Mouse (Mus musculus) neural tube, embryonic 11.5 days (tissue): ENCODE data around the gene Rabgap1l. TPM values are rescaled to one million over a fixed set of nuclear protein-coding genes. Genes with fewer than 3 reads are reported as not detected.

Experiments
- ATAC-seq: fragments of 200-750 bp; cut with Nextera tagmentation; 2 replicates; pipeline ENCODE4 v1.8.0; 2017; ENCODE audit warnings: moderate number of reproducible peaks, mild to moderate bottlenecking, moderate TSS enrichment, moderate library complexity; ENCODE audit not compliant: insufficient read depth, low FRiP score, low TSS enrichment
- DNase-seq: peaks from one replicate; pipeline ENCODE4 v3.0.0-alpha.2; 2015; ENCODE audit warnings: low spot score
- H3K27ac ChIP-seq: fragments of 300-500 bp; sonication (generic); 2 replicates; pipeline ENCODE4 v1.5.1; 2014; ENCODE audit warnings: low read depth, mild to moderate bottlenecking, low read length
- H3K27me3 ChIP-seq: fragments of 300-500 bp; sonication (generic); 2 replicates; pipeline ENCODE4 v1.6.1; 2014; ENCODE audit warnings: mild to moderate bottlenecking, low read length, mixed read lengths; ENCODE audit not compliant: control insufficient read depth, insufficient read depth
- H3K36me3 ChIP-seq: fragments of 300-500 bp; sonication (generic); 2 replicates; pipeline ENCODE4 v1.6.1; 2014; ENCODE audit warnings: mild to moderate bottlenecking, low read length, moderate library complexity, mixed read lengths; ENCODE audit not compliant: control insufficient read depth, insufficient read depth
- H3K4me1 ChIP-seq: fragments of 300-500 bp; sonication (generic); 2 replicates; pipeline ENCODE4 v1.6.1; 2014; ENCODE audit warnings: low read length, mixed read lengths; ENCODE audit not compliant: control insufficient read depth, insufficient read depth
- H3K4me2 ChIP-seq: fragments of 300-500 bp; sonication (generic); 2 replicates; pipeline ENCODE4 v1.6.1; 2014; ENCODE audit warnings: low read depth, mild to moderate bottlenecking, moderate library complexity
- H3K4me3 ChIP-seq: fragments of 300-500 bp; sonication (generic); 2 replicates; pipeline ENCODE4 v1.5.1; 2014; ENCODE audit warnings: low read depth, low read length
- H3K9ac ChIP-seq: fragments of 300-500 bp; sonication (generic); 2 replicates; pipeline ENCODE4 v1.6.1; 2014; ENCODE audit warnings: mild to moderate bottlenecking, low read length
- H3K9me3 ChIP-seq: fragments of 300-500 bp; sonication (generic); 2 replicates; pipeline ENCODE4 v1.6.1; 2016; ENCODE audit warnings: low read length; ENCODE audit not compliant: control insufficient read depth
- WGBS: fragments of 180-500 bp; shearing (Covaris S2); extraction: QIAGEN DNeasy Blood & Tissue Kit; methylation state at CpG from one replicate; pipeline ENCODE4 v1.1.7; 2014; 5-methylcytosine and 5-hydroxymethylcytosine counted together
- polyA plus RNA-seq: library from polyadenylated mRNA; unstranded; fragments of >200 nt; fragmentation: Nextera tagmentation; extraction: Ambion mirVana; gene quantifications from 2 replicates; pipeline ENCODE4 v1.2.1, GENCODE M21; 2014

Gene Rabgap1l
- polyA plus RNA-seq, 1 experiment from 2014 or later: 14.1 TPM

GRCm38 (mm10) chr1:160311861-160312260 lies 481.1 kb downstream of the Rabgap1l start:
- DNase-seq (no peak), ATAC-seq (no peak)

GRCm38 (mm10) chr1:160309951-160310350 lies 483.1 kb downstream of the Rabgap1l start:
- DNase-seq (no peak), ATAC-seq (no peak)
- H3K4me2 ChIP-seq: no peak overlapping the region
- H3K36me3 ChIP-seq: no peaks in the 10 kb centered on the region
- 49% methylated on average over 5 of the region's 5 CpGs for WGBS
- no peak overlapping the region for H3K27ac ChIP-seq
- no peak overlapping the region for H3K9ac ChIP-seq
- no peaks in the 10 kb centered on the region for H3K27me3 ChIP-seq
- no peaks in the 10 kb centered on the region for H3K4me1 ChIP-seq
- H3K4me3 ChIP-seq: no peak overlapping the region
- no peaks in the 10 kb centered on the region for H3K9me3 ChIP-seq

More at GRCm38 (mm10) chr1:160311861-160312260, 481.1 kb downstream of the Rabgap1l start:
- Histone ChIP-seq H3K27ac (no peak overlapping the region), H3K4me1 (no peaks in the 10 kb centered on the region), H3K4me2 (no peak overlapping the region), H3K9me3 (no peaks in the 10 kb centered on the region), H3K27me3 (no peaks in the 10 kb centered on the region), H3K4me3 (no peak overlapping the region), H3K9ac (no peak overlapping the region), H3K36me3 (no peaks in the 10 kb centered on the region)
- WGBS: 21% methylated on average over 2 of the region's 2 CpGs

GRCm38 (mm10) chr1:160308996-160309395 lies 484.0 kb downstream of the Rabgap1l start:
- no peaks in the 10 kb centered on the region for H3K9me3 ChIP-seq
- no peaks in the 10 kb centered on the region for H3K4me1 ChIP-seq
- no peak overlapping the region for H3K9ac ChIP-seq
- no peak overlapping the region for H3K4me3 ChIP-seq
- 23% methylated on average over 7 of the region's 7 CpGs for whole genome bisulfite sequencing
- no peaks in the 10 kb centered on the region for H3K27me3 ChIP-seq
- H3K27ac ChIP-seq: no peak overlapping the region
- DNase-seq: no peak
- H3K36me3 ChIP-seq: no peaks in the 10 kb centered on the region
- no peak overlapping the region for H3K4me2 ChIP-seq
- no peak for ATAC-seq

GRCm38 (mm10) chr1:160308498-160308897 lies 484.5 kb downstream of the Rabgap1l start:
- Histone ChIP-seq H3K4me3 (no peak overlapping the region), H3K27ac (no peak overlapping the region), H3K4me2 (no peak overlapping the region), H3K9ac (no peak overlapping the region), H3K27me3 (no peaks in the 10 kb centered on the region), H3K36me3 (no peaks in the 10 kb centered on the region), H3K4me1 (no peaks in the 10 kb centered on the region), H3K9me3 (no peaks in the 10 kb centered on the region)
- DNase-seq: no peak
- no peak for ATAC-seq
- 77% methylated on average over 7 of the region's 7 CpGs for WGBS

GRCm38 (mm10) chr1:160306866-160307616 lies 486.0 kb downstream of the Rabgap1l start:
- no peak for ATAC-seq
- 68% methylated on average over 10 of the region's 10 CpGs for WGBS
- Histone ChIP-seq H3K4me1 (no peaks in the 10 kb centered on the region), H3K9me3 (no peaks in the 10 kb centered on the region), H3K4me3 (no peak overlapping the region), H3K36me3 (no peaks in the 10 kb centered on the region), H3K27ac (no peak overlapping the region), H3K9ac (no peak overlapping the region), H3K4me2 (no peak overlapping the region), H3K27me3 (no peaks in the 10 kb centered on the region)
- DNase-seq: no peak

GRCm38 (mm10) chr1:160306336-160306735 lies 486.7 kb downstream of the Rabgap1l start:
- no peak overlapping the region for H3K9ac ChIP-seq
- 78% methylated on average over 6 of the region's 6 CpGs for WGBS
- ATAC-seq (no peak), DNase-seq (no peak)
- H3K36me3 ChIP-seq: no peaks in the 10 kb centered on the region
- no peaks in the 10 kb centered on the region for H3K9me3 ChIP-seq
- no peak overlapping the region for H3K4me2 ChIP-seq
- H3K27ac ChIP-seq: no peak overlapping the region
- H3K4me3 ChIP-seq: no peak overlapping the region
- no peaks in the 10 kb centered on the region for H3K4me1 ChIP-seq
- no peaks in the 10 kb centered on the region for H3K27me3 ChIP-seq

- DNase-seq (no peak), ATAC-seq (no peak)
- no peak overlapping the region for H3K27ac ChIP-seq
- no peak overlapping the region for H3K4me3 ChIP-seq
- no peak overlapping the region for H3K9ac ChIP-seq
- WGBS: 88% methylated on average over 1 of the region's 1 CpGs
- no peaks in the 10 kb centered on the region for H3K4me1 ChIP-seq
- H3K9me3 ChIP-seq: no peaks in the 10 kb centered on the region
- H3K36me3 ChIP-seq: no peaks in the 10 kb centered on the region
- H3K4me2 ChIP-seq: no peak overlapping the region
- H3K27me3 ChIP-seq: no peaks in the 10 kb centered on the region
Measured at GRCm38 (mm10) chr1:160305826-160306225, 487.2 kb downstream of the Rabgap1l start.

- Histone ChIP-seq H3K4me1 (no peaks in the 10 kb centered on the region), H3K9ac (no peak overlapping the region), H3K4me2 (no peak overlapping the region), H3K27me3 (no peaks in the 10 kb centered on the region), H3K4me3 (no peak overlapping the region), H3K36me3 (no peaks in the 10 kb centered on the region), H3K27ac (no peak overlapping the region), H3K9me3 (no peaks in the 10 kb centered on the region)
- WGBS: 73% methylated on average over 6 of the region's 6 CpGs
- ATAC-seq: no peak
- DNase-seq: no peak
Measured at GRCm38 (mm10) chr1:160304969-160305498, 488.0 kb downstream of the Rabgap1l start.

- ATAC-seq (no peak), DNase-seq (no peak)
- WGBS: 91% methylated on average over 1 of the region's 1 CpGs
Measured at GRCm38 (mm10) chr1:160302268-160302667, 490.7 kb downstream of the Rabgap1l start.

More at GRCm38 (mm10) chr1:160302268-160302667, 490.7 kb downstream of the Rabgap1l start:
- Histone ChIP-seq H3K9me3 (no peaks in the 10 kb centered on the region), H3K4me2 (no peak overlapping the region), H3K4me3 (no peak overlapping the region), H3K36me3 (no peaks in the 10 kb centered on the region), H3K4me1 (no peaks in the 10 kb centered on the region), H3K27me3 (no peaks in the 10 kb centered on the region), H3K9ac (no peak overlapping the region), H3K27ac (no peak overlapping the region)
